Mouse (Mus musculus): ENCODE results near the gene Haus3. TPM values are rescaled to one million over a fixed set of nuclear protein-coding genes. Genes with fewer than 3 reads are reported as not detected.

The Haus3 gene
- polyA plus RNA-seq, 1 experiment = 2.3 TPM

GRCm38 (mm10) chr5:34205788-34206187, 36.5 kb upstream of the Haus3 start:
- Histone ChIP-seq H3K27me3 (ENCODE audit: control insufficient read depth, insufficient read depth, low read length) (no peaks in the 10 kb centered on the region), H3K4me3 (ENCODE audit: control insufficient read depth, low read depth, low read length) (no peak overlapping the region), H3K27ac (ENCODE audit: control insufficient read depth, insufficient read depth, low read depth, low read length) (no peak overlapping the region), H3K36me3 (ENCODE audit: control insufficient read depth, insufficient read depth, low read length) (no peaks in the 10 kb centered on the region), H3K4me1 (ENCODE audit: control insufficient read depth, insufficient read depth, low read length) (peaks cover 2% of the 10 kb centered on the region; the same call in 1 of the 2 replicates)
- TF ChIP-seq CTCF (IDR thresholded peaks at IDR 0.05; ENCODE audit: control insufficient read depth, insufficient read depth, insufficient replicate concordance, low read depth, low read length) (no peak), POLR2A (IDR thresholded peaks at IDR 0.05; ENCODE audit: control insufficient read depth, low read depth, low read length) (no peak)

- no peak overlapping the region for H3K27ac ChIP-seq (ENCODE audit: control insufficient read depth, insufficient read depth, low read depth, low read length)
- peaks cover 2% of the 10 kb centered on the region; the same call in 1 of the 2 replicates for H3K4me1 ChIP-seq (ENCODE audit: control insufficient read depth, insufficient read depth, low read length)
- TF ChIP-seq POLR2A (IDR thresholded peaks at IDR 0.05; ENCODE audit: control insufficient read depth, low read depth, low read length) = no peak
- no peak for TF ChIP-seq CTCF (IDR thresholded peaks at IDR 0.05; ENCODE audit: control insufficient read depth, insufficient read depth, insufficient replicate concordance, low read depth, low read length)
- no peaks in the 10 kb centered on the region for H3K27me3 ChIP-seq (ENCODE audit: control insufficient read depth, insufficient read depth, low read length)
- H3K36me3 ChIP-seq (ENCODE audit: control insufficient read depth, insufficient read depth, low read length) = no peaks in the 10 kb centered on the region
- H3K4me3 ChIP-seq (ENCODE audit: control insufficient read depth, low read depth, low read length) = no peak overlapping the region
Measured at GRCm38 (mm10) chr5:34204911-34205310, 35.6 kb upstream of the Haus3 start.

GRCm38 (mm10) chr5:34202006-34202405, 32.7 kb upstream of the Haus3 start:
- H3K4me1 ChIP-seq (ENCODE audit: control insufficient read depth, insufficient read depth, low read length) = no peaks in the 10 kb centered on the region
- no peak overlapping the region for H3K27ac ChIP-seq (ENCODE audit: control insufficient read depth, insufficient read depth, low read depth, low read length)
- no peak overlapping the region for H3K4me3 ChIP-seq (ENCODE audit: control insufficient read depth, low read depth, low read length)
- no peaks in the 10 kb centered on the region for H3K36me3 ChIP-seq (ENCODE audit: control insufficient read depth, insufficient read depth, low read length)
- TF ChIP-seq POLR2A (IDR thresholded peaks at IDR 0.05; ENCODE audit: control insufficient read depth, low read depth, low read length) (no peak), CTCF (IDR thresholded peaks at IDR 0.05; ENCODE audit: control insufficient read depth, insufficient read depth, insufficient replicate concordance, low read depth, low read length) (no peak)
- no peaks in the 10 kb centered on the region for H3K27me3 ChIP-seq (ENCODE audit: control insufficient read depth, insufficient read depth, low read length)

- no peaks in the 10 kb centered on the region for H3K4me1 ChIP-seq (ENCODE audit: control insufficient read depth, insufficient read depth, low read length)
- H3K27ac ChIP-seq (ENCODE audit: control insufficient read depth, insufficient read depth, low read depth, low read length) = no peak overlapping the region
- H3K27me3 ChIP-seq (ENCODE audit: control insufficient read depth, insufficient read depth, low read length) = no peaks in the 10 kb centered on the region
- no peak overlapping the region for H3K4me3 ChIP-seq (ENCODE audit: control insufficient read depth, low read depth, low read length)
- TF ChIP-seq CTCF (IDR thresholded peaks at IDR 0.05; ENCODE audit: control insufficient read depth, insufficient read depth, insufficient replicate concordance, low read depth, low read length) (no peak), POLR2A (IDR thresholded peaks at IDR 0.05; ENCODE audit: control insufficient read depth, low read depth, low read length) (no peak)
- no peaks in the 10 kb centered on the region for H3K36me3 ChIP-seq (ENCODE audit: control insufficient read depth, insufficient read depth, low read length)
Measured at GRCm38 (mm10) chr5:34201396-34201795, 32.1 kb upstream of the Haus3 start.

- Histone ChIP-seq H3K27me3 (ENCODE audit: control insufficient read depth, insufficient read depth, low read length) (no peaks in the 10 kb centered on the region), H3K27ac (ENCODE audit: control insufficient read depth, insufficient read depth, low read depth, low read length) (no peak overlapping the region), H3K4me3 (ENCODE audit: control insufficient read depth, low read depth, low read length) (no peak overlapping the region), H3K4me1 (ENCODE audit: control insufficient read depth, insufficient read depth, low read length) (no peaks in the 10 kb centered on the region), H3K36me3 (ENCODE audit: control insufficient read depth, insufficient read depth, low read length) (no peaks in the 10 kb centered on the region)
- no peak for TF ChIP-seq CTCF (IDR thresholded peaks at IDR 0.05; ENCODE audit: control insufficient read depth, insufficient read depth, insufficient replicate concordance, low read depth, low read length)
- no peak for TF ChIP-seq POLR2A (IDR thresholded peaks at IDR 0.05; ENCODE audit: control insufficient read depth, low read depth, low read length)
Measured at GRCm38 (mm10) chr5:34198615-34199014, 29.3 kb upstream of the Haus3 start.

- Histone ChIP-seq H3K27ac (ENCODE audit: control insufficient read depth, insufficient read depth, low read depth, low read length) (no peak overlapping the region), H3K36me3 (ENCODE audit: control insufficient read depth, insufficient read depth, low read length) (no peaks in the 10 kb centered on the region), H3K4me1 (ENCODE audit: control insufficient read depth, insufficient read depth, low read length) (no peaks in the 10 kb centered on the region), H3K27me3 (ENCODE audit: control insufficient read depth, insufficient read depth, low read length) (no peaks in the 10 kb centered on the region), H3K4me3 (ENCODE audit: control insufficient read depth, low read depth, low read length) (no peak overlapping the region)
- TF ChIP-seq POLR2A (IDR thresholded peaks at IDR 0.05; ENCODE audit: control insufficient read depth, low read depth, low read length) (no peak), CTCF (IDR thresholded peaks at IDR 0.05; ENCODE audit: control insufficient read depth, insufficient read depth, insufficient replicate concordance, low read depth, low read length) (no peak)
Measured at GRCm38 (mm10) chr5:34197243-34197642, 27.9 kb upstream of the Haus3 start.

- TF ChIP-seq POLR2A (IDR thresholded peaks at IDR 0.05; ENCODE audit: control insufficient read depth, low read depth, low read length) (no peak), CTCF (IDR thresholded peaks at IDR 0.05; ENCODE audit: control insufficient read depth, insufficient read depth, insufficient replicate concordance, low read depth, low read length) (no peak)
Measured at GRCm38 (mm10) chr5:34196423-34196822, 27.1 kb upstream of the Haus3 start.

GRCm38 (mm10) chr5:34195786-34196185, 26.5 kb upstream of the Haus3 start:
- no peak overlapping the region for H3K4me3 ChIP-seq (ENCODE audit: control insufficient read depth, low read depth, low read length)
- no peaks in the 10 kb centered on the region for H3K27me3 ChIP-seq (ENCODE audit: control insufficient read depth, insufficient read depth, low read length)
- TF ChIP-seq POLR2A (IDR thresholded peaks at IDR 0.05; ENCODE audit: control insufficient read depth, low read depth, low read length) (no peak), CTCF (IDR thresholded peaks at IDR 0.05; ENCODE audit: control insufficient read depth, insufficient read depth, insufficient replicate concordance, low read depth, low read length) (no peak)
- no peaks in the 10 kb centered on the region for H3K36me3 ChIP-seq (ENCODE audit: control insufficient read depth, insufficient read depth, low read length)
- H3K27ac ChIP-seq (ENCODE audit: control insufficient read depth, insufficient read depth, low read depth, low read length) = no peak overlapping the region
- no peaks in the 10 kb centered on the region for H3K4me1 ChIP-seq (ENCODE audit: control insufficient read depth, insufficient read depth, low read length)

More at GRCm38 (mm10) chr5:34196423-34196822, 27.1 kb upstream of the Haus3 start:
- no peak overlapping the region for H3K4me3 ChIP-seq (ENCODE audit: control insufficient read depth, low read depth, low read length)
- no peaks in the 10 kb centered on the region for H3K27me3 ChIP-seq (ENCODE audit: control insufficient read depth, insufficient read depth, low read length)
- no peaks in the 10 kb centered on the region for H3K36me3 ChIP-seq (ENCODE audit: control insufficient read depth, insufficient read depth, low read length)
- no peak overlapping the region for H3K27ac ChIP-seq (ENCODE audit: control insufficient read depth, insufficient read depth, low read depth, low read length)
- no peaks in the 10 kb centered on the region for H3K4me1 ChIP-seq (ENCODE audit: control insufficient read depth, insufficient read depth, low read length)
